ENCODE assay signal across 10 mouse cellular contexts in the genomic region with DNA sequence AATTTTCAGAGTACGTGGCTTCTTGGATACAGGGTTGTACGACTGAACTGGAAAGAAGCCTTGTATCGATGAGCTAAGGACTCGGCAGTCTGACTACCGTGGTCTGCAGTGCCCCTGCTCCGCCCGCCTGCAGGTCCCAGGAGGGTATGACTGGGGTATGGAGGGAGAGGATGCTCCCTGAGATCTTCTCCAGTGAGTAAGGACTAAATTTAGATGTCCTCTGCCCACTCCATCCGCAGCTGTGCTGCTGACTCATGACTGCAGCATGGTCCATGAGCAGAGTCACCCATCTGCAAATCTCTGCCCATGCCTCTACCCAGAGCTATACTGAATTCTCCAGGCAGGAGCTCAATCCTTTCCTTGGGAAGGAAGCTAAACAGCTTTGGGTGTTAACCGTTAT. TPM values are rescaled to one million over a fixed set of nuclear protein-coding genes. Genes with fewer than 3 reads are reported as not detected.
DNase-seq lines count a peak whose midpoint lies in the region; ATAC-seq and TF ChIP-seq lines count a peak whose summit lies in the region.
"Had no signal": no experiment of that assay in that cellular context is flagged by ENCODE, and none has a peak within 500 bp of the region (broad histone marks: within the 10 kb centered on the region; RNA-seq: fewer than 3 reads in every experiment).

No protein-coding gene starts in this region.

- no peaks in the 10 kb centered on the region; the same call in 1 of the 2 replicates for H3K4me1 ChIP-seq in lung, embryonic 16.5 days (replicated peaks; ENCODE audit: control insufficient read depth, insufficient read depth, low read length)
- no peaks in the 10 kb centered on the region for H3K4me1 ChIP-seq in kidney, embryonic 14.5 days (ENCODE audit: control insufficient read depth, insufficient read depth, low read length)
- H3K4me1 ChIP-seq in forebrain, postnatal 0 days (ENCODE audit: insufficient read depth) = no peaks in the 10 kb centered on the region
- H3K4me1 ChIP-seq: neural tube, embryonic 12.5 days had no signal

- no peak overlapping the region for H3K4me2 ChIP-seq in lung, embryonic 16.5 days (ENCODE audit: low read depth, low read length)
- H3K4me2 ChIP-seq in kidney, embryonic 14.5 days (replicated peaks; ENCODE audit: low read depth, low read length) = no peak overlapping the region
- H3K4me2 ChIP-seq in forebrain, postnatal 0 days (ENCODE audit: low read depth) = no peak overlapping the region
- H3K4me2 ChIP-seq: liver, embryonic 13.5 days; neural tube, embryonic 12.5 days had no signal

- no peaks in the 10 kb centered on the region for H3K9me3 ChIP-seq in lung, embryonic 16.5 days (ENCODE audit: control insufficient read depth, low read length)
- H3K9me3 ChIP-seq in kidney, embryonic 14.5 days (ENCODE audit: control insufficient read depth, low read length) = no peaks in the 10 kb centered on the region
- no peaks in the 10 kb centered on the region for H3K9me3 ChIP-seq in forebrain, postnatal 0 days (ENCODE audit: low read length)
- H3K9me3 ChIP-seq: liver, embryonic 13.5 days; neural tube, embryonic 12.5 days had no signal

- 56% methylated on average over 9 of the region's 9 CpGs for WGBS in lung, embryonic 16.5 days
- 85% methylated on average over 9 of the region's 9 CpGs for WGBS in kidney, embryonic 14.5 days
- WGBS in forebrain, postnatal 0 days = 81% methylated on average over 9 of the region's 9 CpGs

- TF ChIP-seq CTCF in forebrain, postnatal 0 days (IDR thresholded peaks at IDR 0.05; ENCODE audit: low read depth) = no peak

- no peaks in the 10 kb centered on the region for H3K36me3 ChIP-seq in lung, embryonic 16.5 days (ENCODE audit: control insufficient read depth, insufficient read depth, low read length)
- H3K36me3 ChIP-seq in kidney, embryonic 14.5 days (ENCODE audit: control insufficient read depth, insufficient read depth, low read length) = no peaks in the 10 kb centered on the region
- H3K36me3 ChIP-seq in forebrain, postnatal 0 days (ENCODE audit: insufficient read depth) = no peaks in the 10 kb centered on the region
- H3K36me3 ChIP-seq: liver, embryonic 13.5 days; neural tube, embryonic 12.5 days had no signal

- no peak overlapping the region for H3K27ac ChIP-seq in lung, embryonic 16.5 days (ENCODE audit: low read length)
- H3K27ac ChIP-seq in kidney, embryonic 14.5 days (ENCODE audit: low read depth, low read length) = no peak overlapping the region
- H3K27ac ChIP-seq in forebrain, postnatal 0 days (ENCODE audit: low read depth, low read length) = no peak overlapping the region
- H3K27ac ChIP-seq: hindbrain, postnatal 0 days; liver, embryonic 13.5 days; neural tube, embryonic 12.5 days had no signal

- no peak overlapping the region for H3K9ac ChIP-seq in lung, embryonic 16.5 days (ENCODE audit: low read length)
- H3K9ac ChIP-seq in kidney, embryonic 14.5 days (ENCODE audit: low read depth, low read length) = no peak overlapping the region
- H3K9ac ChIP-seq in forebrain, postnatal 0 days = no peak overlapping the region
- H3K9ac ChIP-seq: liver, embryonic 13.5 days; neural tube, embryonic 12.5 days had no signal

- no peak overlapping the region for H3K4me3 ChIP-seq in lung, embryonic 16.5 days (ENCODE audit: low read length)
- no peak overlapping the region for H3K4me3 ChIP-seq in kidney, embryonic 14.5 days (ENCODE audit: low read length)
- H3K4me3 ChIP-seq in forebrain, postnatal 0 days (ENCODE audit: low read depth, low read length) = no peak overlapping the region
- H3K4me3 ChIP-seq: liver, embryonic 13.5 days; neural tube, embryonic 12.5 days had no signal

- no peaks in the 10 kb centered on the region for H3K27me3 ChIP-seq in lung, embryonic 16.5 days (ENCODE audit: control insufficient read depth, insufficient read depth, low read depth, low read length)
- H3K27me3 ChIP-seq in kidney, embryonic 14.5 days (ENCODE audit: control insufficient read depth, insufficient read depth, low read length) = no peaks in the 10 kb centered on the region
- no peaks in the 10 kb centered on the region for H3K27me3 ChIP-seq in forebrain, postnatal 0 days (ENCODE audit: insufficient read depth, low read length)
- H3K27me3 ChIP-seq: liver, embryonic 13.5 days; neural tube, embryonic 12.5 days had no signal

- 0 out of 2 replicates have a peak, but pooled peaks have one; percentile 15 for ATAC-seq in lung, embryonic 16.5 days (ENCODE audit: low read depth)
- no peak for ATAC-seq in kidney, embryonic 14.5 days (ENCODE audit: low FRiP score, low TSS enrichment)
- ATAC-seq in forebrain, postnatal 0 days = no peak
- ATAC-seq: hindbrain, postnatal 0 days had no signal

- no peak for DNase-seq in lung, postnatal 10 days
- peak; percentile 31 to 49 for DNase-seq in frontal cortex, postnatal 25 days (ENCODE audit: low spot score in 2 of 2)
- DNase-seq in heart, postnatal 4 days = peak; percentile 50
- peak; percentile 89 for DNase-seq in skeletal muscle tissue, adult 2 months (ENCODE audit: low read depth, low spot score)
- no peak for DNase-seq in forebrain, postnatal 0 days
- DNase-seq: liver, embryonic 13.5 days had no signal

RNA-seq across cellular contexts. Expression of gene Ppp1r12b, which starts 46.3 kb away (rescaled TPM):
- polyA plus RNA-seq in lung, embryonic 16.5 days (2015; fragmentation: Nextera tagmentation; extraction: Ambion mirVana) = 10.3 and 10.5 TPM in 2 replicates
- total RNA-seq in heart, postnatal 4 days (2021) = 100 to 1,000 TPM; 118 to 124 TPM
- 4.8 and 7.6 TPM in 2 replicates for polyA plus RNA-seq in kidney, embryonic 14.5 days (2014; fragmentation: Nextera tagmentation; extraction: Ambion mirVana)
- total RNA-seq in forebrain, postnatal 0 days (2014; rRNA removed) = 35.1 and 39.9 TPM in 2 replicates
- 8.3 and 12.4 TPM in 2 replicates for polyA plus RNA-seq in forebrain, postnatal 0 days (2015; fragmentation: Nextera tagmentation; extraction: Ambion mirVana)

RNA-seq across cellular contexts. Expression of gene Ube2t, which starts 52.9 kb away (rescaled TPM):
- polyA plus RNA-seq in lung, embryonic 16.5 days (2015; fragmentation: Nextera tagmentation; extraction: Ambion mirVana) = 41.8 and 43.2 TPM in 2 replicates
- 10 to 100 TPM; 22.6 to 24.2 TPM for total RNA-seq in heart, postnatal 4 days (2021)
- 40.6 and 50.3 TPM in 2 replicates for polyA plus RNA-seq in kidney, embryonic 14.5 days (2014; fragmentation: Nextera tagmentation; extraction: Ambion mirVana)
- 5.7 and 5.8 TPM in 2 replicates for total RNA-seq in forebrain, postnatal 0 days (2014; rRNA removed)
- 8.7 and 9.0 TPM in 2 replicates for polyA plus RNA-seq in forebrain, postnatal 0 days (2015; fragmentation: Nextera tagmentation; extraction: Ambion mirVana)

Comparison
In these comparisons a context has a peak if more than half of its experiments do, and no peak if none do; other contexts are left out.
1. DNase-seq: peak in frontal cortex, postnatal 25 days (2 of 2), heart, postnatal 4 days (single experiment) and skeletal muscle tissue, adult 2 months (single experiment); none in lung, postnatal 10 days (single experiment) and forebrain, postnatal 0 days (single experiment).